Mouse (Mus musculus): ENCODE measurements around the gene Nudc. TPM values are rescaled to one million over a fixed set of nuclear protein-coding genes. Genes with fewer than 3 reads are reported as not detected.

Gene Nudc
- polyA plus RNA-seq (2015; fragmentation: Nextera tagmentation; extraction: Ambion mirVana): 93.7 and 98.3 TPM in 2 replicates

DNA sequence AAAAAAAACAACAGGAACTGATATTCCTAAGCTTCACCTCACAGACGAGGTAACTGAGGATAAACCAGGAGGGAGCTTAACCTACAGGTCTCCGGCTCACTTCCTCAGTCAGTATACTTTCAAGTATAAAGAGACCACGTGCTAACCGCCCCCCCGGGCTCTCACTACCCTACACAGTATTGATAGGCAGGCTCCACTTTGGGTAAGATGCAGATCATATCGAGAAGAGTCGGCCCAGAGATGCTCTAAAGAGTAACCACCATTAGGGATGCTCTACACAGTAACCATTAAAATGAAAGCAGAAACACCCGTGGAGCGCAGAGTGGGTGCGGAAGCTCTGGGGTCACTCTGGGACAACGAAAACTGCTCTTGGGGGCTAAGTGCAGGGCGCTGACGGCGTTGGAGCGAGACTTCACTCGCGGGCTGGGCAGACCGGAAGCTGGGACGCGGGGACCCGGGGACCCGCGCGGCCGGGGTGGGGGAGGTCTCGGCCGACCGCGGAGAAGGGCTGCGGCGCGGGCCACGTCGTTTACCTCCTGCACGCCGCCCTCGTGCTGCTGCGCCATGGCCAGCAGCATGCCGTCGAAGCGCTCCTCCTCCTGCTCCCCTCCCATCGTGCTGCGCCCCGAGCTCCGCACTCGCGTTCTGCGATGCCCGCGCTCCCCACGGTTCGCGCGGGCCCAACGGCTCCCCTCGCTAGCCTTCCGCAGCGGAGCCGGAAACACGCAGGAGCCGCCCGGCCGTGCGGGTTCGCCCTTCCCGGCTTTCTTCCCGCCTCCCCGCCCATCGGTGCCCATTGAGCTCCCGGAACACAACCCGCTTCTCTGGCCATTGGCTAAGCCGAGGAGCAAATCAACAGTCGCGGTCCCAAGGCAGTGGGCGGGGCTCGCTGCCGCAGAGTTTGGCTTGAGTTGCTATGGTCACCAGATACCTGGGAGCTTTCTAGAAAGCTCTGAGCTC lies at the start of gene Nudc:
Gene Nudc, minus strand, starts transcription at position 725 of the 960 bp plus-strand sequence.
- under 1% methylated on average over 75 of the region's 77 CpGs for WGBS (ENCODE audit: insufficient replicate concordance)
- H3K27me3 ChIP-seq (ENCODE audit: control insufficient read depth, insufficient read depth, low read depth, low read length): no peaks in the 10 kb centered on the region
- peak; percentile 99 for ATAC-seq (ENCODE audit: low read depth)

DNA sequence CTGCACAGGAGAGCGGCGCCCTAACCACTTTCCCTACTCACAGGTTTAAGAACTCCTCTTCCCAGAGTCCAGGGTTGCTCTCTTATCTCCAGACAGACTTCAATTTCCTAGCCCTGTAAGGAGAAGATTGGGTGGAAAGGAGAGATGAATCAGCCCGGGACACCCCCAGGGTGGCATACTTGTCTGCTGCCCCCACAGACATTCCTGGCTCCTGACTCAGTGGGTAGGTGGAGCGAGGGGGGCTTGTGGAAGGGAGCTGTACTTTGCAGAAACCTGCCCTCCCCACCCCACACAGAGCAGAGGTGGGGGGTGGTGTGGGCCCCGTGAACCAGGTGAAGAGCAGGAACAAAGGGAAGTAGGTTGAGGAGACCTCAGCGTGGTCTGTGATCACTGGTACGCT lies 49.7 kb upstream of the Nudc start:
- no peaks in the 10 kb centered on the region for H3K9me3 ChIP-seq (replicated peaks; ENCODE audit: control insufficient read depth, low read length)
- ATAC-seq (ENCODE audit: low read depth): no peak
- H3K4me1 ChIP-seq (ENCODE audit: control insufficient read depth, low read depth, low read length): peaks cover 23% of the 10 kb centered on the region
- H3K4me2 ChIP-seq (ENCODE audit: low read depth, low read length): no peak overlapping the region
- WGBS (ENCODE audit: insufficient replicate concordance): 56% methylated on average over 7 of the region's 7 CpGs
- H3K9ac ChIP-seq (ENCODE audit: low read depth, low read length): no peak overlapping the region
- 0 out of 2 replicates have a peak, but pooled peaks cover 3% of the 10 kb centered on the region for H3K36me3 ChIP-seq (ENCODE audit: control insufficient read depth, insufficient read depth)
- H3K27me3 ChIP-seq (ENCODE audit: control insufficient read depth, insufficient read depth, low read depth, low read length): peaks cover 25% of the 10 kb centered on the region
- H3K4me3 ChIP-seq (ENCODE audit: low read depth, low read length): no peak overlapping the region
- H3K27ac ChIP-seq (ENCODE audit: low read length): no peak overlapping the region

More for the DNA sequence above, at the start of gene Nudc:
- H3K9ac ChIP-seq (ENCODE audit: low read depth, low read length): peak within 1 kb of the TSS; percentile 89
- H3K4me2 ChIP-seq (ENCODE audit: low read depth, low read length): peak within 1 kb of the TSS; percentile 93
- peak within 1 kb of the TSS; percentile 93 for H3K4me3 ChIP-seq (ENCODE audit: low read depth, low read length)
- peaks cover 4% of the 10 kb centered on the region for H3K36me3 ChIP-seq (ENCODE audit: control insufficient read depth, insufficient read depth)
- peak within 1 kb of the TSS; percentile 73 for H3K27ac ChIP-seq (ENCODE audit: low read length)
- H3K9me3 ChIP-seq (replicated peaks; ENCODE audit: control insufficient read depth, low read length): no peaks in the 10 kb centered on the region
- peaks cover 19% of the 10 kb centered on the region for H3K4me1 ChIP-seq (ENCODE audit: control insufficient read depth, low read depth, low read length)

DNA sequence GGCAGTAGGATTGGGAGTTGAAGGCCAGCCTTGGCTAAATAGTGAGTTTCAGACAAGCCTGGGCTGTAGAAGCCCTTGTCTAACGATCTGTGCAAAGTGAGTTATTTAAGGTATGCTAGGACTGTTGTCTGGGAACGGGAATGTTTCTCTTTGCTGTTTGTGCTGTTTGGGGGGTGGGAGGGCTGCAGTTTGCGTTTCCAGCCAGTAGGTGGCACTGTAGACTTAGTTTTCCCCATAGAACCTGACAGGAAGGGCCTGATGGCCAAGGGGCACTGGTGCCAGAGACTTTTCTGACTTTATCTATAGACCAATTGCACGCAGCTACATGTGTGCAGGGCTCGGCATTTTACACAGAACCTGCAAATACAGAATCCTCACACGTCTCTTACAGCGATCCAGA lies 46.8 kb upstream of the Nudc start:
- H3K27ac ChIP-seq (ENCODE audit: low read length): no peak overlapping the region
- H3K9ac ChIP-seq (ENCODE audit: low read depth, low read length): no peak overlapping the region
- no peak for ATAC-seq (ENCODE audit: low read depth)
- no peaks in the 10 kb centered on the region for H3K9me3 ChIP-seq (replicated peaks; ENCODE audit: control insufficient read depth, low read length)
- H3K4me1 ChIP-seq (ENCODE audit: control insufficient read depth, low read depth, low read length): peaks cover 4% of the 10 kb centered on the region
- no peak overlapping the region for H3K4me3 ChIP-seq (ENCODE audit: low read depth, low read length)
- 0 out of 2 replicates have a peak, but pooled peaks cover 6% of the 10 kb centered on the region for H3K36me3 ChIP-seq (ENCODE audit: control insufficient read depth, insufficient read depth)
- no peaks in the 10 kb centered on the region for H3K27me3 ChIP-seq (ENCODE audit: control insufficient read depth, insufficient read depth, low read depth, low read length)
- WGBS (ENCODE audit: insufficient replicate concordance): 24% methylated on average over 7 of the region's 7 CpGs
- no peak overlapping the region for H3K4me2 ChIP-seq (ENCODE audit: low read depth, low read length)

DNA sequence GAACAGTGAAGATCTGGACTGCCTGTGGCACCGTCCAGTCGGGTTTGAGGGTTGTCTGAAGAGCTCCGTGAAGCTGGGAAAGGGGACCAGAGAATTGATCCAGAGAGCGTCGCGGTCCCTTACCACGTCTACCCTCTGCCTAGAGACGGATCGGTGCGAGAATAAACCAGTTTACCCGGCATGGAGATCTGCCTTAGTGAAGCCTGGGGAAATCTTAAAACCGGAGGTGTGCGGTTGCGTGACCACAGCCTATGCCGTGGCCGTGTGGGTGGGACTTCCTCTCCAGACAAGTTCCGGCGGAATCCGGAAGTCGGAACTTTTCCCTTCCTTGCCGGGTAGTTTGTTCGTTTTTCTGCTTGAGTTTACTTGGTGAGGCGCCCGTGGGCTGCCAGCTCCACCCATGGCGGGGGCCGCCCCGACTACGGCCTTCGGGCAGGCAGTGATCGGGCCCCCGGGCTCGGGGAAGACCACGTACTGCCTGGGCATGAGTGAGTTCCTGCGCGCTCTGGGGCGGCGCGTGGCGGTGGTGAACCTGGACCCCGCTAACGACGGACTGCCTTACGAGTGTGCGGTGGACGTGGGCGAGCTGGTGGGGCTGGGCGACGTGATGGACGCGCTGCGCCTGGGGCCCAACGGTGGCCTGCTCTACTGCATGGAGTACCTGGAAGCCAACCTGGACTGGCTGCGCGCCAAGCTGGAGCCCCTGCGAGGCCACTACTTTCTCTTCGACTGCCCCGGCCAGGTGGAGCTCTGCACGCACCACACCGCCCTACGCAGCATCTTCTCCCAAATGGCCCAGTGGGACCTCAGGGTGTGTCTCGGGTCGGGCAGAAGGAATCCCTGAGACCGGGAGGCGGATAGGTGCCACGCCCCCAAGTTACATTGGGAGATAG lies 38.5 kb upstream of the Nudc start, which contains the start of gene Gpn2:
Gene Gpn2, plus strand, starts transcription at position 304 of the 893 bp plus-strand sequence.
- H3K4me2 ChIP-seq (ENCODE audit: low read depth, low read length): peak within 1 kb of the TSS; percentile 87
- peak within 1 kb of the TSS; percentile 83 for H3K9ac ChIP-seq (ENCODE audit: low read depth, low read length)
- under 1% methylated on average over 65 of the region's 65 CpGs for WGBS (ENCODE audit: insufficient replicate concordance)
- peak; percentile 81 for ATAC-seq (ENCODE audit: low read depth)
- H3K9me3 ChIP-seq (replicated peaks; ENCODE audit: control insufficient read depth, low read length): no peaks in the 10 kb centered on the region
- peak within 1 kb of the TSS; percentile 80 for H3K27ac ChIP-seq (ENCODE audit: low read length)
- H3K36me3 ChIP-seq (ENCODE audit: control insufficient read depth, insufficient read depth): peaks cover 10% of the 10 kb centered on the region; the same call in 1 of the 2 replicates
- H3K4me1 ChIP-seq (ENCODE audit: control insufficient read depth, low read depth, low read length): peaks cover 13% of the 10 kb centered on the region
- peak within 1 kb of the TSS; percentile 85 for H3K4me3 ChIP-seq (ENCODE audit: low read depth, low read length)
- H3K27me3 ChIP-seq (ENCODE audit: control insufficient read depth, insufficient read depth, low read depth, low read length): no peaks in the 10 kb centered on the region

DNA sequence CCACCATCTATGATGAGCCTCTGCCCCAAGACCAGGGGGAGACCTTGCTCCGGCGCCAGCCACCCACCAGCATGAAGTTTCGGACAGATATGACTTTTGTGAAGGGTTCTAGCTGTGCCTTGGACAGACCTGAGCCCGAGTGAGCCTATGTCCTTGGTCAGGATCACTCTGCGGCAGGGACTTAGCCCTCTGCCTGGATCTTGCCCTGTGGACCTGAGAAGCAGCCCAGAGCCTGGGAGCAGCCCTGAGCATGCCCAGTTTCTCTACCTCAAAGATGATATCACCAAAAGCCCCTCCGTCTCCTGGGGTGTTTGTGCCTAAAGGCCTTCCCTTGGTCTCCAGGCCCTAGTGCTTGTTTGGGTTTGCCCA lies 37.9 kb upstream of the Nudc start:
- Histone ChIP-seq H3K4me1 (ENCODE audit: control insufficient read depth, low read depth, low read length) (peaks cover 13% of the 10 kb centered on the region), H3K4me2 (ENCODE audit: low read depth, low read length) (peak overlapping the region; percentile 87), H3K27ac (ENCODE audit: low read length) (peak overlapping the region; percentile 72), H3K9ac (ENCODE audit: low read depth, low read length) (peak overlapping the region; percentile 83), H3K4me3 (ENCODE audit: low read depth, low read length) (peak overlapping the region; percentile 85), H3K9me3 (replicated peaks; ENCODE audit: control insufficient read depth, low read length) (no peaks in the 10 kb centered on the region), H3K36me3 (ENCODE audit: control insufficient read depth, insufficient read depth) (peaks cover 16% of the 10 kb centered on the region; the same call in 1 of the 2 replicates), H3K27me3 (ENCODE audit: control insufficient read depth, insufficient read depth, low read depth, low read length) (no peaks in the 10 kb centered on the region)
- WGBS (ENCODE audit: insufficient replicate concordance): 51% methylated on average over 6 of the region's 6 CpGs
- ATAC-seq (ENCODE audit: low read depth): peak; percentile 24

DNA sequence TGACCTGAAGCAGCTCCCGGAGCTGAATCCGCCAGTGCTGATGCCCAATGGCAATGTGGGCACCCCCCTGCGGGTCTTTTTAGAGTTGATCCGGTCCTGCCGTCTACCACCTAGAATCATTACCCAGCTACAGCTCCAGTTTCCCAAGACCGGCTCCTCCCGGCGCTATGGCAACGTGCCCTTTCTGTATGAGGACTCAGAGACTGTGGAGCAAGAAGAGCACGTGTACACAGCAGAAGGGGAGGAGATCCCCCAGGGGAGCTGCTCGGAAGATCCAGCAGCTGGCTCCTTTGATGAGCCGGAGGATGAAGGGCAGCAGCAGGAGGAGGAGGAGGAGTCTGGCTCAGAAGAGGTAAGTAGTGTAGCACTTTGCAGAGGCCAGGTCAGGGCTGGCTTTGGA lies 32.2 kb upstream of the Nudc start:
- H3K36me3 ChIP-seq (ENCODE audit: control insufficient read depth, insufficient read depth): peaks cover 14% of the 10 kb centered on the region; the same call in 1 of the 2 replicates
- H3K4me2 ChIP-seq (ENCODE audit: low read depth, low read length): no peak overlapping the region
- no peaks in the 10 kb centered on the region for H3K27me3 ChIP-seq (ENCODE audit: control insufficient read depth, insufficient read depth, low read depth, low read length)
- no peak overlapping the region for H3K9ac ChIP-seq (ENCODE audit: low read depth, low read length)
- 77% methylated on average over 12 of the region's 12 CpGs for WGBS (ENCODE audit: insufficient replicate concordance)
- H3K4me3 ChIP-seq (ENCODE audit: low read depth, low read length): no peak overlapping the region
- no peak for ATAC-seq (ENCODE audit: low read depth)
- no peak overlapping the region for H3K27ac ChIP-seq (ENCODE audit: low read length)
- peaks cover 16% of the 10 kb centered on the region for H3K4me1 ChIP-seq (ENCODE audit: control insufficient read depth, low read depth, low read length)
- no peaks in the 10 kb centered on the region for H3K9me3 ChIP-seq (replicated peaks; ENCODE audit: control insufficient read depth, low read length)

DNA sequence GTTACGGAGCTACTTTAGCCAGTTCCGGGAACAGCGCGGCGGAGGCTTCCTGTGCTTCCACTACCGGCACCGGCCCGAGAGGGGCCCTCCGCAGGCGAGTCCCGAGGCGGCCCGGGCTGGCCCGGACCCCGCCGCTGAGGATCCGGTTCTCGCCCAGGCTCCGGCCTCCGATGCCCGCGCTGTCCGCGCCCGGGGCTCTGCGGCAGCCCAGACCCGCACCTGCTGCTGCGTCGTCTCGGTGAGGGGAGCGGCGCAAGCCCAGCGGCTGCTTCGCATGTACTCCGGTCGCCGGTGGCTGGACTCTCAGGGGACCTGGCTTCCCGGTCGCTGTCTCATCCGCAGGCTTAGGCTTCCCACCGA lies 29.0 kb upstream of the Nudc start:
- Histone ChIP-seq H3K9me3 (replicated peaks; ENCODE audit: control insufficient read depth, low read length) (no peaks in the 10 kb centered on the region), H3K4me1 (ENCODE audit: control insufficient read depth, low read depth, low read length) (peaks cover 16% of the 10 kb centered on the region), H3K9ac (ENCODE audit: low read depth, low read length) (peak overlapping the region; percentile 87), H3K4me2 (ENCODE audit: low read depth, low read length) (peak overlapping the region; percentile 76), H3K27me3 (ENCODE audit: control insufficient read depth, insufficient read depth, low read depth, low read length) (no peaks in the 10 kb centered on the region), H3K27ac (ENCODE audit: low read length) (peak overlapping the region; percentile 91), H3K36me3 (ENCODE audit: control insufficient read depth, insufficient read depth) (peaks cover 8% of the 10 kb centered on the region; the same call in 1 of the 2 replicates), H3K4me3 (ENCODE audit: low read depth, low read length) (peak overlapping the region; percentile 94)
- WGBS (ENCODE audit: insufficient replicate concordance): under 1% methylated on average over 41 of the region's 41 CpGs
- peak; percentile 41; the same call in 1 of the 2 replicates for ATAC-seq (ENCODE audit: low read depth)

DNA sequence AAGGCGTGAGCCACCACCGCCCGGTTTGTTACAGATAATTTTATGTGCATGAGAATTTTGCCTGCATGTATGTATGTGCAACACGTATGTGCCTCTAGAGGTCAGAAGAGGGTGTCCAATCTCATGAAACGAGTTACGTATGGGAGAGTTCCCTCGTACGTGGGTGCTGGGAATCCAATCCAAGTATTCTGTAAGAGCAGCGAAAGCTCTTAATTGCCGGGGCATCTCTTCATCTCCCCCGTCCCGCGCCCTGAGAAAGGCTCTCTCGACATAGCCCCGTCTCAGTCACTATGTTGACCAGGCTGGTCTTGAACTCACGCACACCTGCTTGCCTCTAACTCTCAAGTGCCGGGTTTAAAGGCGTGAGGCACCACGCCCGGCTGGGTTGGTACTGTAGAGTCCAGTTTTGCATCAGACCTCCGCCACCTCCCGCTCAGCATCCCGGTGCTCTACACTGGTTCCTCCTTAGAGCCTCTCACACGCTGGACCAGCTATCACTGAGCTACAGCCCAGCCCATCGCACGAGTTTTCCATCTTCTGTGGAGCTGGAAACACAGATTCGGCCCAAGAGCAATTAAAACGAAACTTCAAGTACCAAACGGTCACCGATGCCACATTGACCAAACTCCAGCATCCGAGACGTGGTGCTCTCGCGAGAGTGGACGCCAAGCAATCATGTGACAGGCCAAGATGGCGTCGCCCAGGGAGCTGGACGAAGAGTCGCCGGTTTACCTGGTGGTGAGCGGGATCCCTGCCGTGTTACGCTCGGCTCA lies 28.5 kb upstream of the Nudc start, which contains the start of gene Gpatch3:
Gene Gpatch3, plus strand, starts transcription at position 676 of the 773 bp plus-strand sequence.
- no peaks in the 10 kb centered on the region for H3K9me3 ChIP-seq (replicated peaks; ENCODE audit: control insufficient read depth, low read length)
- peak; percentile 81 for ATAC-seq (ENCODE audit: low read depth)
- H3K27me3 ChIP-seq (ENCODE audit: control insufficient read depth, insufficient read depth, low read depth, low read length): no peaks in the 10 kb centered on the region
- peaks cover 16% of the 10 kb centered on the region for H3K4me1 ChIP-seq (ENCODE audit: control insufficient read depth, low read depth, low read length)
- H3K27ac ChIP-seq (ENCODE audit: low read length): peak within 1 kb of the TSS; percentile 91
- 4% methylated on average over 44 of the region's 44 CpGs for WGBS (ENCODE audit: insufficient replicate concordance)
- peak within 1 kb of the TSS; percentile 76 for H3K4me2 ChIP-seq (ENCODE audit: low read depth, low read length)
- peak within 1 kb of the TSS; percentile 94 for H3K4me3 ChIP-seq (ENCODE audit: low read depth, low read length)
- peaks cover 6% of the 10 kb centered on the region; the same call in 1 of the 2 replicates for H3K36me3 ChIP-seq (ENCODE audit: control insufficient read depth, insufficient read depth)
- H3K9ac ChIP-seq (ENCODE audit: low read depth, low read length): peak within 1 kb of the TSS; percentile 87
